Mouse (Mus musculus) adrenal gland, postnatal 25 days (tissue): ENCODE results near the gene Efl1. TPM values are rescaled to one million over a fixed set of nuclear protein-coding genes. Genes with fewer than 3 reads are reported as not detected.
"Not testable (repeated sequence)": the region's sequence is repeated elsewhere in the genome, so short reads cannot be mapped to it uniquely, and the experiment has no call there.

ENCODE experiments used
- DNase-seq: peaks from one replicate; pipeline ENCODE4 v3.0.0; 2021; ENCODE audit warnings: mixed read lengths
- total RNA-seq: library from RNA; stranded (reverse); gene quantifications from 2 replicates; pipeline ENCODE4 v1.2.3, GENCODE M21; 2021

Efl1 gene
- total RNA-seq, 1 experiment from 2014 or later = 22.4 TPM

DNA sequence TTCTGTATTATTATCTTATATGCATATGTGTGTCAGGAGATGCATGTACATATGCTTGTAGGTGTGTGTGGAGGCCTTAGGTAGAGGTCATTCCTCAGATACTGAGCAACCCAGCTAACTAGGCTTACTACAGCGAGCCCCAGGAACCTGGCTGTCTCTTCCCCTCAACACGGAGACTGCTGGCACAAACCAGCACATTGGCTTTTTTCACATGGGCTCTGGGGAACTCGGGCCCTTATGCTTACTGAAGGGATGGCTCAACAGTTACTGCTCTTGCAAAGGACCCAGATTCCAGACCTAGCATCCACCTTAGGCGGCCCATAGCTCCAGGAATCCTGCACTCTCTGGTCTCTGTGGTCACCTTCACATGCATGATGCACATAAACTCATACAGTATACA lies 110.7 kb downstream of the Efl1 start:
- no peak for DNase-seq

- no peak for DNase-seq
These were observed 116.5 kb downstream of the Efl1 start for GRCm38 (mm10) chr7:82764951-82765350.

DNA sequence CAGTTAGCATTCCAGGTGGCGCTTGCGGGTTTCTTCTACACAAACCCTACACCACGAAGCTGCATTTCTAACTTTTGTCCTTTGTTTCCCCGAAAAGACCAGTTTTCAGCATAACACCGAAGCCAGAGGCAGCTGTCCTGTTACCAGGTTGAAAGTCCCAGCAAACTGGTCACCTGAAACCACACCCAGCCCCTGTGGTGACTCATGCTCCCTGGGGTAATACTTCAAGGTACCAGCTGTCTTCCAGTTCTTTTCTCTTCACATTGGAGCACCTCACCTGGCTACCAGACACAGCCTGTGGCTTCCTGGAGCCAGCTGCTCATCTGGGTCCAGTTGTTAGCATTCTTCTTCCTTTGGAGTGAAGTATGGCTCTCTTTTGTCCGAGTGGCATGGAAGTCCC lies 118.2 kb downstream of the Efl1 start:
- no peak for DNase-seq

DNA sequence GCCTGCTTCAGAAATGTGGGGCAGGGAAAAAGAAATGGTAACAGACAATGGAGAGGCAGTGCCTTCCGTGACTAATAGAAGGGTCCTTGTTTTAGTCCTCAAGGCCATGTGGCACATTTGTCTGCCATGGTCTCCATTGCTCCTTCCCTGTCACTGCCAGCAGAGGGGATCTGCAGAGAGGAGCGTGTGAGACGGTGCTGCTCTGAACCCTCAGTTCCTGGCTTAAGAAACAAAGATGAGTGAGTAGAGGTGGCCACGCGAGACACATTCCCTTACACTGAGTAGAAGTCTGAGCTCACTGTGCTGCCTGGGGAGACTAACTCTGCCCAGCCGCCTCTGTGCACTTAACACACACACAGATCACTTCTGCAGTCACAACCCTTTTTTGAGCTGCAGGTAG lies 121.8 kb downstream of the Efl1 start:
- DNase-seq = no peak

GRCm38 (mm10) chr7:82770957-82771660 lies 122.7 kb downstream of the Efl1 start:
- not testable (repeated sequence) for DNase-seq

DNA sequence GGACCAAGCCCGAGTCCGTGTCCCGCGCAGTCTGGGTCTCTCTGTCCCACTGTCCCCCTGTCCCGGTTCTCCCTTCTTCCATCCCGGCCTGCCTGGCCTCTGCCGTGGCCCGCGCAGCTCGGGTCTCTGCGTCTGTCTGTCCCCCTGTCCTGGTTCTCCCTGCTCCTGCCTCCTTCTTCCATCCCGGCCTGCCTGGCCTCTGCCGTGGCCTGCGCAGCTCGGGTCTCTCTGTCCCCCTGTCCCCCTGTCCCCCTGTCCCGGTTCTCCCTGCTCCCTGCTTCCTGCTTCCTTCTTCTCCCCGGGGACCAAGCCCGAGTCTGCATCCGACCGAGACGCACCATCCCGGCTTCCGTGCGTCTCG lies 123.2 kb downstream of the Efl1 start:
- DNase-seq = not testable (repeated sequence)

DNA sequence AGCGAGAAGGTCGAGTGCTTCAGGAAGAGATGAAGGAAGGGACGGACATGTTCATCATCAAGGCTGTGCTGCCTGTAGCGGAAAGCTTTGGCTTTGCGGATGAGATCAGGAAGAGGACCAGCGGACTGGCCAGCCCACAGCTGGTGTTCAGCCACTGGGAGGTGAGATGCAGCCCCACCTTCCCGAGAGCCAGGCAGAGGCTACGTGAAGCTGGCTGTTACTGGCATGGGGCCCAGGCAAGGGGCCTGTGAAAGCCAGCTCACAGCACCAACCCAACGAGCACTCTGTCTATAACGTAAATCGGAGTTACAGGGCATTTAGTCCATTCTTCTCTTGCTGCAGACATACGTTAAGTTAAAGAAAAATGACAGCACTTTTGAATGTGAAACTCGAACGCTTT lies 124.1 kb downstream of the Efl1 start:
- DNase-seq = no peak

GRCm38 (mm10) chr7:82773150-82773549 lies 124.7 kb downstream of the Efl1 start:
- DNase-seq = no peak

DNA sequence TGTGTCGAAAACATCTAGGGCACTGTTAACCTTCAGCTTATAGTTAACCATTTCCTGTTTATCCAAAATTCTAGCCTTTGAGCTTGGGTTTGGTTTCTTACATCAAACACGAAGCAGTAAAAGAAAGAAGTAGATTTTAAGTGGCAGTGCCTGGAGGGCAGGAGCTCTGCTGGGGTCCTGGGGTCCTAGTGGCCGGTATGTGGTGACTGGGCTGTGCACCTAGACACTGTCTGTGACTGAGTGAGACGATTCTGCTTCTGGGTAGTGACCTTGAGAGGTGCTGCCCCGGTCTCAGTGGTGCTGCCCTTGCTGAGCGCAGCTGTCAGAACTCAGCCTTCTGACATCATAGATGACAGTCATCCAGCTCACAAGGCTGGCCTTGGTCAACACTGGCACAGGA lies 125.5 kb downstream of the Efl1 start:
- DNase-seq = peak; percentile 28

- no peak for DNase-seq
These were observed 126.7 kb downstream of the Efl1 start for GRCm38 (mm10) chr7:82775090-82775489.

DNA sequence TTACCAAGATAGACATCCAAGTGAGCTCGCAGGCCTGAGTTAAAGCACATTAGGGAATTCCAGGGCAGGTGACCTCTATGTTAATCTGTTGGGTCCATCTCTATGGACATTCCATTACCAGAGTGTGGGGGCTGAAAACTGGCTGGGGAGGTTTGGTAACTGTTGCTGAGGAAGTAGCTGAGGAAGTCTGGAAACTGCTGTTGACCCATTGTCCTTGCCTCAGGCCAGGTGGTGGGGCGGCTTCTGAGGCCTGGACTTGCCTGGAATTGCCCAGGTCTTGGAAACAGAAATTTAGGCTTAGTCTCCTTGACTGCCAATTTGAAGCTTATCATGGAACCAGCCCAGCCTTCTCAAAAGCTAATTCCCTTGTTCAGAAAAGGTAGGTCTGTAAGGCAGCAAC lies 134.7 kb downstream of the Efl1 start:
- DNase-seq = no peak

- DNase-seq = no peak
These were observed 135.3 kb downstream of the Efl1 start for GRCm38 (mm10) chr7:82783693-82784092.

DNA sequence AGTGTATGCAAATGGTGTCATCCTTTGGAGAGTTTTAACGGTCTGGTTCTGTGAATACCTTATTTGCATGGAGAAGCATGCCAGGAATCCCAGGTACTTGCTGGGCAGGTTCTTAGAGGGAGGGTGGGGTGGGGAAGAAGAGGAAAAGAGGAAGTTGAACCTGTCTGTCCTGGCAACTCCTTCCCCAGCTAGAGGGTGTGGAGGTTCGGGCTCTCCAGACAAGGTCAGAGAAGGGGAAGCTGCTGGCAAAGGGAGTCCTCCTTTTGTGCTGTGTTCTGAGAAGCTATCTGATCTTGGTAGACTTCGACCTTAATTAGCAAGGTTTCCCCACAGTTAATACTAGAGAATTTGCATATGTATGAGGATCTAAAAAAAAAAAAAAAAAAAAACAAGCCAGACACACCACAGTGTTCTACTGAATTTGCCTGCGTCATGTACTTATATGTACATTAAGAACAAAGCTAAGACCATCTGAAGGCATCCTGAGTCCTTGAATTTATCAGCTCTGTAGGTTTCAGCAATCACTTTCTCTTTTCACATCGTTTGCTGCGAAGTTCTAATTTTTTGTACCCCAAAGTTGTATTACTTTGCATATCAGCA lies 137.0 kb downstream of the Efl1 start:
- no peak for DNase-seq

DNA sequence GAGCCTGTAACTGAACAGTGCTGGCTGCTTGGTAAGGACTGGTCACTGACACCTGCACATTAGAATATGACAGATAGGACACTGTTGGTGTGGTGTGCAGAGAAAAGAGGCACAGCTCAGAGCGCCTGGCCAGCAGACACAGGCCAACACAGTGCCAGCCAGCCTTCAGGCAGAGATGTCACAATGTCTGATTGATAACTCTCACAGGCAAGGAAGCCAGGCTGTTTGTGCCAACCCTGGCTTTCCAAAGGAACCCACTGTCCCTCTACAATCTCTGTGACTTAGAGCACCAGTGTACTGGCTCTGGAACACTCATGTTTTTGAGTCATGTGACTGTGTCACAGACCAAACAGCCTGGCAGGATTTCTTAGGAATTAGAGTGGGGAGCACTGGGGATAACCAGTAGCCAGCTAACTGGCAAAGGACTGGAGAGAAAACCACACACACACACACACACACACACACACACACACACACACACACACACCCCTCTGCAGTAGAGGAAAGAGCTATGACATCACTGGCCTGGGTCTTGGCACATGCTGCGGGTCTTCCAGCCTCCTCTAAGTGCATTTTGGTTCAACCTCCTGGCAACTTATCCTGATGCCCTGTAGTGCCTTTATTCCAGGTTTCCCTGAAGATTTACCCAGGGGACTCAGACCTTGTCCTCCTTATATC lies 137.7 kb downstream of the Efl1 start:
- peak; percentile 43 for DNase-seq

GRCm38 (mm10) chr7:82792644-82793043 lies 144.2 kb downstream of the Efl1 start:
- no peak for DNase-seq

GRCm38 (mm10) chr7:82793111-82793510 lies 144.7 kb downstream of the Efl1 start:
- no peak for DNase-seq

- no peak for DNase-seq
These were observed 146.1 kb downstream of the Efl1 start for GRCm38 (mm10) chr7:82794542-82794941.

- DNase-seq = no peak
These were observed 153.8 kb downstream of the Efl1 start for GRCm38 (mm10) chr7:82802206-82802605.

- peak; percentile 21 for DNase-seq
These were observed 159.8 kb downstream of the Efl1 start for GRCm38 (mm10) chr7:82808257-82808656.

- DNase-seq = no peak
These were observed 160.7 kb downstream of the Efl1 start for GRCm38 (mm10) chr7:82809126-82809525.

DNA sequence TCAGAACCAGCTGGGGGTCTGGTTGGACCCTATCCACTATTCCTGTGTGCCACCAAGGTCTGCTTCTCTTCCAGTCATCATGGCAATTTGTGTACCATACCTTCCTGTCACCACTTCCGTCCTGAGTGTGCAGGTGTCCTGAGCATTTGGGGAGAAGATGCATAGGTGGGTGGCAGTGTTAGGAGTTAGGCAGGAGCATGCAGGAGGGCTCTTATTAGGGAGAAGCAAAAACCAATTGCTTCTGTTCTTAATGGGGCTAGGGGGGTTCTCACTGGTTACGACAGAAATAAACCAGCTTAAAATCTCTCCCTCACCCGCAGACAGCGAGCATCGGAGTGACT lies 162.4 kb downstream of the Efl1 start:
- DNase-seq = no peak

- DNase-seq = no peak
These were observed 162.9 kb downstream of the Efl1 start for GRCm38 (mm10) chr7:82811140-82811851.
